1 mouse cellular context compared by ENCODE assay signal in the genomic region with DNA sequence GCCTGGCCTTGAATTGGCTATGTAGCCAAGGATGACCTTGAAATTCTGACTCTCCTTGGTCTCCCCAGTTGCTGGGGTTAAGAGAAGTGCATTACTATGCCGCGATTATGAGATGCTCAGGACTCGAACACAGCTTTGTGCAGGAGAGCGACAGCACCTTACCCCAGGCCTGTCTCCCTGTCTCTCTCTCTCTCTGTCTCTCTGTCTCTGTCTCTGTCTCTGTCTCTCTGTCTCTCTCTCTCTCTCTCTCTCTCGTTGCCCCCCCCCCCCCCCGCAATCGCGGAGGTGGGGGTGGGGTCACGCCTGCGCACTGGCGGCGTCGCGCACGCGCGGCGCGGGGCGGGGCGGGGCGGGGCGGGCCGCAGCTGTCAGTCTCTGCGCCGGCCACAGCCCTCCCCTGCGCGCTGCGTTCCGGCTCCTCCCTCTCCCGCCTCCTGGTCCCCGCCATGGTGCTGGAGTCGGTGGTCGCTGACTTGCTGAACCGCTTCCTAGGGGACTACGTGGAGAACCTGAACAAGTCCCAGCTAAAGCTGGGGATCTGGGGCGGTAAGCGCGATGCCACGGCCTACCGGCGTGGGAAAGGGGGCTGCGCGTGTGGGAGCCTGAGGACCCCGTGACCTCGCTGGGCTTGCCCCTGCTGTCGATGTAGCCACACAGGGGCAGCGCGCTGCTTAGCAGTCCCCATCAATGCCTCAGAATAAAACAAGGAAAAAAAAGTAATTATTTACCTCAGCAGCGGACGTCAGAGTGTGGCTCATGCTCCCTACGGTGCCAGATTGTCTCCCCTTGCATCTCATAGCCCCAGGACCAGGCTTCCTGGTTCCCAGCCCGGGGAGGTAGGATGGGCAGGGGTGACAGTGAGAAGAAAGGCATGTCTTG.
TF ChIP-seq lines count a peak whose summit lies in the region.

A gene (plus strand): TSS at position 416 of the 879 bp plus-strand sequence.

TF ChIP-seq in CH12.LX, 34 proteins besides CTCF, POLR2A, EP300 and RAD21:
- TF ChIP-seq MAFK (IDR thresholded peaks at IDR 0.05; ENCODE audit: insufficient replicate concordance, low read length) (no peak), ZC3H11A (IDR thresholded peaks at IDR 0.05; ENCODE audit: low read depth, low read length) (no peak), E2F4 (IDR thresholded peaks at IDR 0.05; ENCODE audit: insufficient replicate concordance, low read depth, low read length) (no peak), HCFC1 (IDR thresholded peaks at IDR 0.05; ENCODE audit: low read depth, low read length) (peak; percentile 45; the same call in 1 of the 2 replicates), NELFE (IDR thresholded peaks at IDR 0.05; ENCODE audit: low read depth, low read length) (peak; percentile 79), SIN3A (IDR thresholded peaks at IDR 0.05; ENCODE audit: low read length) (peak; percentile 82), USF1 (IDR thresholded peaks at IDR 0.05; ENCODE audit: low read depth, low read length) (no peak; the same call in 1 of the 2 replicates), JUN (IDR thresholded peaks at IDR 0.05; ENCODE audit: insufficient read depth, low read depth, low read length) (no peak), UBTF (IDR thresholded peaks at IDR 0.05; ENCODE audit: low read depth, low read length) (no peak), CHD1 (IDR thresholded peaks at IDR 0.05; ENCODE audit: low read depth, low read length) (no peak), MEF2A (IDR thresholded peaks at IDR 0.05; ENCODE audit: borderline replicate concordance, low read depth, low read length) (no peak), MAZ (IDR thresholded peaks at IDR 0.05; ENCODE audit: low read depth, low read length) (0 out of 2 replicates have a peak, but pooled peaks have one; percentile 83), TBP (conservative IDR thresholded peaks at IDR 0.05; ENCODE audit: low read depth, low read length) (no peak), PAX5 (IDR thresholded peaks at IDR 0.05; ENCODE audit: low read length) (no peak), SMC3 (IDR thresholded peaks at IDR 0.05; ENCODE audit: low read depth, low read length) (no peak), TCF12 (IDR thresholded peaks at IDR 0.05; ENCODE audit: low read depth, low read length) (no peak; the same call in 1 of the 2 replicates), KAT2A (IDR thresholded peaks at IDR 0.05; ENCODE audit: insufficient replicate concordance, low read length) (no peak), ZKSCAN1 (IDR thresholded peaks at IDR 0.05; ENCODE audit: borderline replicate concordance, low read depth, low read length) (no peak), POLR2AphosphoS2 (IDR thresholded peaks at IDR 0.05; ENCODE audit: low read depth, low read length) (0 out of 2 replicates have a peak, but pooled peaks have one; percentile 46), BHLHE40 (IDR thresholded peaks at IDR 0.05; ENCODE audit: low read depth, low read length) (no peak), MXI1 (IDR thresholded peaks at IDR 0.05; ENCODE audit: low read depth, low read length) (peak; percentile 81), CHD2 (IDR thresholded peaks at IDR 0.05; ENCODE audit: low read length) (no peak; the same call in 1 of the 2 replicates), ELF1 (IDR thresholded peaks at IDR 0.05; ENCODE audit: low read depth, low read length) (no peak; the same call in 1 of the 2 replicates), MAX (IDR thresholded peaks at IDR 0.05; ENCODE audit: low read length) (0 out of 2 replicates have a peak, but pooled peaks have one; percentile 13), ETS1 (conservative IDR thresholded peaks at IDR 0.05; ENCODE audit: low read depth, low read length) (no peak), USF2 (conservative IDR thresholded peaks at IDR 0.05; ENCODE audit: low read depth, low read length) (no peak), RCOR1 (conservative IDR thresholded peaks at IDR 0.05; ENCODE audit: low read depth, low read length) (no peak), MYC (IDR thresholded peaks at IDR 0.05; ENCODE audit: low read depth, low read length) (no peak), IRF4 (IDR thresholded peaks at IDR 0.05; ENCODE audit: low read depth, low read length) (0 out of 2 replicates have a peak, but pooled peaks have one; percentile 3), ZMIZ1 (IDR thresholded peaks at IDR 0.05; ENCODE audit: low read depth, low read length) (peak; percentile 42), JUND (conservative IDR thresholded peaks at IDR 0.05; ENCODE audit: low read depth, low read length) (no peak), NRF1 (IDR thresholded peaks at IDR 0.05; ENCODE audit: low read depth, low read length) (peak; percentile 84), ZNF384 (IDR thresholded peaks at IDR 0.05; ENCODE audit: low read depth, low read length) (no peak), GABPA (IDR thresholded peaks at IDR 0.05; ENCODE audit: insufficient replicate concordance, low read depth, low read length) (no peak)
